Mouse (Mus musculus) MEL (cell line): ENCODE data around the gene Samsn1. TPM values are rescaled to one million over a fixed set of nuclear protein-coding genes. Genes with fewer than 3 reads are reported as not detected.
A peak's percentile ranks its signal among the peaks of the same experiment; 100 is the strongest.

Experiments used
- DNase-seq: peaks from one replicate; pipeline ENCODE4 v3.0.0; 2011; ENCODE audit warnings: low read depth, low spot score
- H3K27ac ChIP-seq: 2 replicates; pipeline ENCODE4 v1.5.1; 2012; ENCODE audit warnings: low read depth, mild to moderate bottlenecking, control low read depth, low read length, moderate library complexity; ENCODE audit not compliant: control insufficient read depth
- H3K27me3 ChIP-seq, 2 experiments: fragments of 150-350 bp in 1 of 2; sonication (generic) in 1 of 2; 2 replicates each; pipeline ENCODE4 v1.6.1; 2012; ENCODE audit warnings: low read length in 2 of 2, mild to moderate bottlenecking in 2 of 2, improper control_type of control experiment in 1 of 2, moderate library complexity in 1 of 2; ENCODE audit not compliant: insufficient read depth in 2 of 2, control insufficient read depth in 1 of 2
- H3K36me3 ChIP-seq, 2 experiments: 2 replicates each; pipeline ENCODE4 v1.6.1; 2012 to 2014; ENCODE audit warnings: low read length in 2 of 2, improper control_type of control experiment in 1 of 2, inconsistent platforms in 1 of 2, mild to moderate bottlenecking in 1 of 2; ENCODE audit not compliant: insufficient read depth in 2 of 2, control insufficient read depth in 1 of 2
- H3K4me1 ChIP-seq, 2 experiments: fragments of 150-350 bp in 1 of 2; sonication (generic) in 1 of 2; 2 replicates each; pipeline ENCODE4 v1.6.1; 2012; ENCODE audit warnings: low read length in 2 of 2, improper control_type of control experiment in 1 of 2, mild to moderate bottlenecking in 1 of 2; ENCODE audit not compliant: insufficient read depth in 2 of 2, control insufficient read depth in 1 of 2
- H3K4me3 ChIP-seq, 2 experiments: fragments of 150-350 bp in 1 of 2; sonication (generic) in 1 of 2; 2 replicates each; pipeline ENCODE4 v1.5.1; 2012; ENCODE audit warnings: low read depth in 2 of 2, low read length in 2 of 2, mild to moderate bottlenecking in 2 of 2, moderate library complexity in 2 of 2, control low read depth in 1 of 2, improper control_type of control experiment in 1 of 2; ENCODE audit not compliant: control insufficient read depth in 1 of 2, insufficient read depth in 1 of 2
- H3K79me2 ChIP-seq: 2 replicates; pipeline ENCODE4 v1.6.1; 2012; ENCODE audit warnings: mild to moderate bottlenecking, low read length, moderate library complexity; ENCODE audit not compliant: control insufficient read depth, poor library complexity, insufficient read depth
- H3K9ac ChIP-seq: 2 replicates; pipeline ENCODE4 v1.6.1; 2012; ENCODE audit warnings: low read depth, mild to moderate bottlenecking, control low read depth, low read length, moderate library complexity; ENCODE audit not compliant: control insufficient read depth, poor library complexity, severe bottlenecking
- H3K9me3 ChIP-seq: fragments of 150-350 bp; sonication (generic); replicated peaks from 2 replicates; pipeline ENCODE4 v1.6.1; 2012; ENCODE audit warnings: mild to moderate bottlenecking, low read length, improper control_type of control experiment, moderate library complexity; ENCODE audit not compliant: insufficient read depth
- BHLHE40 ChIP-seq: IDR thresholded peaks from 2 replicates; pipeline ENCODE4 v1.6.1; 2012; ENCODE audit warnings: low read depth, mild to moderate bottlenecking, inconsistent platforms, low read length, improper control_type of control experiment, borderline replicate concordance
- CHD1 ChIP-seq: IDR thresholded peaks from 2 replicates; pipeline ENCODE4 v1.6.1; 2012; ENCODE audit warnings: low read depth, mild to moderate bottlenecking, inconsistent platforms, low read length, improper control_type of control experiment
- E2F4 ChIP-seq: IDR thresholded peaks from 2 replicates; pipeline ENCODE4 v1.6.1; 2011; ENCODE audit warnings: low read depth, low read length, improper control_type of control experiment, borderline replicate concordance
- EP300 ChIP-seq, 2 experiments: IDR thresholded peaks; 2 replicates each; pipeline ENCODE4 v1.6.1; 2011; ENCODE audit warnings: improper control_type of control experiment in 2 of 2, low read length in 2 of 2, low read depth in 1 of 2, mild to moderate bottlenecking in 1 of 2
- ETS1 ChIP-seq: IDR thresholded peaks from 2 replicates; pipeline ENCODE4 v1.6.1; 2012; ENCODE audit warnings: low read depth, mild to moderate bottlenecking, inconsistent platforms, low read length, improper control_type of control experiment, moderate library complexity
- GABPA ChIP-seq: IDR thresholded peaks from 2 replicates; pipeline ENCODE4 v1.6.1; 2012; ENCODE audit warnings: low read depth, mild to moderate bottlenecking, inconsistent platforms, low read length, improper control_type of control experiment, moderate library complexity
- GATA1 ChIP-seq: IDR thresholded peaks from 2 replicates; pipeline ENCODE4 v1.6.1; 2011; ENCODE audit warnings: low read depth, low read length, improper control_type of control experiment
- MAZ ChIP-seq: IDR thresholded peaks from 2 replicates; pipeline ENCODE4 v1.6.1; 2012; ENCODE audit warnings: low read depth, mild to moderate bottlenecking, inconsistent platforms, low read length, improper control_type of control experiment
- MEF2A ChIP-seq: IDR thresholded peaks from 2 replicates; pipeline ENCODE4 v1.6.1; 2014; ENCODE audit warnings: low read depth, mild to moderate bottlenecking, inconsistent platforms, low read length, improper control_type of control experiment; ENCODE audit not compliant: poor library complexity, insufficient replicate concordance, severe bottlenecking; ENCODE audit errors: extremely low read depth
- MXI1 ChIP-seq: IDR thresholded peaks from 2 replicates; pipeline ENCODE4 v1.6.1; 2011; ENCODE audit warnings: mild to moderate bottlenecking, low read depth, low read length, improper control_type of control experiment
- POLR2A ChIP-seq, 2 experiments: IDR thresholded peaks; 2 replicates each; pipeline ENCODE4 v1.6.1; 2011 to 2012; ENCODE audit warnings: low read length in 2 of 2, mild to moderate bottlenecking in 2 of 2, control low read depth in 1 of 2, improper control_type of control experiment in 1 of 2, low read depth in 1 of 2, moderate library complexity in 1 of 2; ENCODE audit not compliant: control insufficient read depth in 1 of 2, insufficient read depth in 1 of 2, poor library complexity in 1 of 2
- POLR2AphosphoS5 ChIP-seq: IDR thresholded peaks from 2 replicates; pipeline ENCODE4 v1.6.1; 2012; ENCODE audit warnings: low read depth, borderline replicate concordance, mild to moderate bottlenecking, inconsistent platforms, low read length, moderate library complexity, mixed read lengths
- RCOR1 ChIP-seq: IDR thresholded peaks from 2 replicates; pipeline ENCODE4 v1.6.1; 2012; ENCODE audit warnings: low read depth, mild to moderate bottlenecking, inconsistent platforms, low read length, improper control_type of control experiment
- SIN3A ChIP-seq: IDR thresholded peaks from 2 replicates; pipeline ENCODE4 v1.6.1; 2012; ENCODE audit warnings: low read length, improper control_type of control experiment, inconsistent platforms
- TBP ChIP-seq: IDR thresholded peaks from 2 replicates; pipeline ENCODE4 v1.8.0; 2011; ENCODE audit warnings: low read depth, low read length, improper control_type of control experiment
- USF1 ChIP-seq: IDR thresholded peaks from 2 replicates; pipeline ENCODE4 v1.6.1; 2014; ENCODE audit warnings: low read depth, mild to moderate bottlenecking, inconsistent platforms, low read length, improper control_type of control experiment, moderate library complexity
- ZC3H11A ChIP-seq: IDR thresholded peaks from 2 replicates; pipeline ENCODE4 v1.6.1; 2012; ENCODE audit warnings: low read depth, mild to moderate bottlenecking, inconsistent platforms, low read length, improper control_type of control experiment
- polyA plus RNA-seq, 2 experiments: library from polyadenylated mRNA; stranded (reverse) in 1 of 2; unstranded in 1 of 2; fragments of >175 nt in 1 of 2; fragments of >200 nt in 1 of 2; gene quantifications; 2 replicates each; pipeline versions ENCODE4 v1.2.1 to v1.2.4; 2012; ENCODE audit warnings: low replicate concordance in 2 of 2, low read depth in 1 of 2; ENCODE audit not compliant: insufficient read length in 2 of 2, insufficient read depth in 1 of 2, missing spikeins in 1 of 2
- total RNA-seq: library from RNA; depleted of rRNA; stranded (reverse); fragments of 300-350 nt; gene quantifications from 2 replicates; pipeline ENCODE4 v1.2.3, GENCODE M21; 2012

The Samsn1 gene
- total and polyA plus RNA-seq, 3 experiments, result 55.2 to 205 (median 63.0) TPM

- Histone ChIP-seq H3K27me3 (no peaks in the 10 kb centered on the region), H3K27ac (no peak overlapping the region), H3K4me3 (no peak overlapping the region), H3K79me2 (no peaks in the 10 kb centered on the region), H3K4me1 (peaks cover 0 to 9% of the 10 kb centered on the region in 2 experiments; a peak in 3 of 4 replicates), H3K9me3 (no peaks in the 10 kb centered on the region), H3K36me3 (peaks cover 0 to 17% of the 10 kb centered on the region in 2 experiments; a peak in 3 of 4 replicates), H3K9ac (no peak overlapping the region)
- peak; percentile 48 for DNase-seq
- TF ChIP-seq SIN3A (no peak), MXI1 (no peak), GATA1 (peak; percentile 21; the same call in 1 of the 2 replicates), GABPA (no peak), MEF2A (peak; percentile 52; the same call in 1 of the 2 replicates), EP300 (IDR thresholded peaks at IDR 0.05; ENCODE audit: low read depth in 1 of 2, low read length in 2 of 2) (0 out of 4 replicates have a peak, but pooled peaks of 1 of the 2 experiments have one; percentile 31), RCOR1 (peak; percentile 24; the same call in 1 of the 2 replicates), MAZ (no peak), ETS1 (peak; percentile 56; the same call in 1 of the 2 replicates)
These were observed 168.4 kb downstream of the Samsn1 start for GRCm38 (mm10) chr16:75853556-75854271.

- no peak for DNase-seq
- H3K27me3 ChIP-seq, result no peaks in the 10 kb centered on the region
- H3K9me3 ChIP-seq, result no peaks in the 10 kb centered on the region
These were observed 169.6 kb downstream of the Samsn1 start for GRCm38 (mm10) chr16:75852485-75852884.

More at GRCm38 (mm10) chr16:75852485-75852884, 169.6 kb downstream of the Samsn1 start:
- Histone ChIP-seq H3K36me3 (peaks cover 0 to 17% of the 10 kb centered on the region in 2 experiments; a peak in 2 of 4 replicates), H3K79me2 (no peaks in the 10 kb centered on the region), H3K27ac (no peak overlapping the region), H3K9ac (no peak overlapping the region), H3K4me3 (no peak overlapping the region), H3K4me1 (peaks cover 0 to 9% of the 10 kb centered on the region in 2 experiments; a peak in 3 of 4 replicates)
- TF ChIP-seq ETS1 (no peak), TBP (no peak), POLR2AphosphoS5 (no peak), BHLHE40 (no peak), CHD1 (no peak), USF1 (no peak), ZC3H11A (no peak), EP300 (IDR thresholded peaks at IDR 0.05; ENCODE audit: low read depth in 1 of 2, low read length in 2 of 2) (no peak), E2F4 (no peak), SIN3A (no peak), POLR2A (IDR thresholded peaks at IDR 0.05; ENCODE audit: control insufficient read depth in 1 of 2, insufficient read depth in 1 of 2, low read depth in 1 of 2, low read length in 2 of 2, poor library complexity in 1 of 2) (no peak)
